Mouse (Mus musculus): ENCODE measurements around the gene Loxl3. TPM values are rescaled to one million over a fixed set of nuclear protein-coding genes. Genes with fewer than 3 reads are reported as not detected.

The Loxl3 gene
- polyA plus RNA-seq, 1 experiment from 2014 or later, result 6.8 TPM

MicroRNAs encoded within 50 kb of the gene (microRNA counts, 519-probe panel; counts per million panel counts)
- microRNA mmu-miR-3470a+mmu-miR-3470b, result not detected

Small RNAs within 50 kb of the gene (microRNA-seq; reads per million reads assigned to microRNA genes)
- gene Mir3470a (not detected), gene Mir7040 (not detected)

Other genes with a start within 250 kb of the Loxl3 start
- gene Sema4f, start 94.4 kb upstream of the Loxl3 start, polyA plus RNA-seq (2014; fragmentation: Nextera tagmentation; extraction: Ambion mirVana), result 0.91 and 1.1 TPM in 2 replicates
- 0.18 TPM in 1 of 2 replicates, not detected in the other for gene M1ap, start 87.3 kb upstream of the Loxl3 start, polyA plus RNA-seq (2014; fragmentation: Nextera tagmentation; extraction: Ambion mirVana)
- gene Dok1, start 702 bp upstream of the Loxl3 start, polyA plus RNA-seq (2014; fragmentation: Nextera tagmentation; extraction: Ambion mirVana), result 4.0 and 5.2 TPM in 2 replicates
- 109 and 111 TPM in 2 replicates for gene Aup1, start 20.3 kb downstream of the Loxl3 start, polyA plus RNA-seq (2014; fragmentation: Nextera tagmentation; extraction: Ambion mirVana)
- gene Htra2, start 21.1 kb downstream of the Loxl3 start, polyA plus RNA-seq (2014; fragmentation: Nextera tagmentation; extraction: Ambion mirVana), result 28.2 and 30.0 TPM in 2 replicates
- 0.43 and 0.68 TPM in 2 replicates for gene Dqx1, start 23.7 kb downstream of the Loxl3 start, polyA plus RNA-seq (2014; fragmentation: Nextera tagmentation; extraction: Ambion mirVana)
- not detected in 2 replicates for gene Tlx2, start 36.1 kb downstream of the Loxl3 start, polyA plus RNA-seq (2014; fragmentation: Nextera tagmentation; extraction: Ambion mirVana)
- 31.5 and 35.5 TPM in 2 replicates for gene Pcgf1, start 43.7 kb downstream of the Loxl3 start, polyA plus RNA-seq (2014; fragmentation: Nextera tagmentation; extraction: Ambion mirVana)
- 0.44 TPM in 1 of 2 replicates, not detected in the other for gene Lbx2, start 52.2 kb downstream of the Loxl3 start, polyA plus RNA-seq (2014; fragmentation: Nextera tagmentation; extraction: Ambion mirVana)
- 0.83 and 1.00 TPM in 2 replicates for gene Ccdc142, start 67.4 kb downstream of the Loxl3 start, polyA plus RNA-seq (2014; fragmentation: Nextera tagmentation; extraction: Ambion mirVana)
- gene Gm42688, start 67.4 kb downstream of the Loxl3 start, polyA plus RNA-seq (2014; fragmentation: Nextera tagmentation; extraction: Ambion mirVana), result 1.2 and 2.3 TPM in 2 replicates
- gene Mrpl53, start 74.9 kb downstream of the Loxl3 start, polyA plus RNA-seq (2014; fragmentation: Nextera tagmentation; extraction: Ambion mirVana), result 120 and 130 TPM in 2 replicates
- 21.6 and 23.4 TPM in 2 replicates for gene Mogs, start 81.3 kb downstream of the Loxl3 start, polyA plus RNA-seq (2014; fragmentation: Nextera tagmentation; extraction: Ambion mirVana)
- 134 and 153 TPM in 2 replicates for gene Wbp1, start 87.4 kb downstream of the Loxl3 start, polyA plus RNA-seq (2014; fragmentation: Nextera tagmentation; extraction: Ambion mirVana)
- gene Ino80b, start 91.3 kb downstream of the Loxl3 start, polyA plus RNA-seq (2014; fragmentation: Nextera tagmentation; extraction: Ambion mirVana), result 18.8 and 19.4 TPM in 2 replicates
- gene Rtkn, start 101.3 kb downstream of the Loxl3 start, polyA plus RNA-seq (2014; fragmentation: Nextera tagmentation; extraction: Ambion mirVana), result 13.6 and 16.6 TPM in 2 replicates
- 11.1 and 13.7 TPM in 2 replicates for gene Wdr54, start 122.2 kb downstream of the Loxl3 start, polyA plus RNA-seq (2014; fragmentation: Nextera tagmentation; extraction: Ambion mirVana)
- gene 1700003E16Rik, start 122.2 kb downstream of the Loxl3 start, polyA plus RNA-seq (2014; fragmentation: Nextera tagmentation; extraction: Ambion mirVana), result 1.7 TPM in 2 replicates
- 80.2 and 81.7 TPM in 2 replicates for gene Dctn1, start 131.7 kb downstream of the Loxl3 start, polyA plus RNA-seq (2014; fragmentation: Nextera tagmentation; extraction: Ambion mirVana)
- 0.52 and 0.68 TPM in 2 replicates for gene Slc4a5, start 185.7 kb downstream of the Loxl3 start, polyA plus RNA-seq (2014; fragmentation: Nextera tagmentation; extraction: Ambion mirVana)